Mouse (Mus musculus) testis, adult 2 months (tissue): ENCODE results near the gene AC131692.1. TPM values are rescaled to one million over a fixed set of nuclear protein-coding genes. Genes with fewer than 3 reads are reported as not detected.
"Not testable (repeated sequence)": the region's sequence is repeated elsewhere in the genome, so short reads cannot be mapped to it uniquely, and the experiment has no call there.

Experiments
- H3K27ac ChIP-seq: fragments of 200-500 bp; 2 replicates; pipeline ENCODE4 v1.5.1; 2012; ENCODE audit warnings: low read depth, low read length; ENCODE audit not compliant: control insufficient read depth, insufficient read depth
- H3K27me3 ChIP-seq: fragments of 200-500 bp; 2 replicates; pipeline ENCODE4 v1.6.1; 2012; ENCODE audit warnings: mild to moderate bottlenecking, low read length, moderate library complexity; ENCODE audit not compliant: control insufficient read depth, insufficient read depth
- H3K36me3 ChIP-seq: fragments of 200-500 bp; 2 replicates; pipeline ENCODE4 v1.6.1; 2012; ENCODE audit warnings: mild to moderate bottlenecking, low read length; ENCODE audit not compliant: control insufficient read depth, insufficient read depth
- H3K4me1 ChIP-seq: fragments of 200-500 bp; 2 replicates; pipeline ENCODE4 v1.6.1; 2012; ENCODE audit warnings: low read length; ENCODE audit not compliant: control insufficient read depth, insufficient read depth
- H3K4me3 ChIP-seq: fragments of 200-500 bp; 2 replicates; pipeline ENCODE4 v1.5.1; 2012; ENCODE audit warnings: low read depth, mild to moderate bottlenecking, low read length, moderate library complexity, mixed read lengths; ENCODE audit not compliant: control insufficient read depth
- CTCF ChIP-seq: fragments of 200-500 bp; IDR thresholded peaks from 2 replicates; pipeline ENCODE4 v1.5.1; 2012; ENCODE audit warnings: low read depth, mild to moderate bottlenecking, inconsistent platforms, low read length, moderate library complexity; ENCODE audit not compliant: control insufficient read depth, insufficient read depth, insufficient replicate concordance
- POLR2A ChIP-seq: fragments of 200-500 bp; IDR thresholded peaks from 2 replicates; pipeline ENCODE4 v1.6.1; 2012; ENCODE audit warnings: low read depth, mild to moderate bottlenecking, inconsistent platforms, low read length, moderate library complexity; ENCODE audit not compliant: control insufficient read depth
- polyA plus RNA-seq: library from polyadenylated mRNA; depleted of rRNA; stranded (reverse); fragments of >200 nt; gene quantifications from 2 replicates; pipeline ENCODE4 v1.2.3, GENCODE M21; 2012

The AC131692.1 gene
- polyA plus RNA-seq, 1 experiment, result 78.6 TPM

DNA sequence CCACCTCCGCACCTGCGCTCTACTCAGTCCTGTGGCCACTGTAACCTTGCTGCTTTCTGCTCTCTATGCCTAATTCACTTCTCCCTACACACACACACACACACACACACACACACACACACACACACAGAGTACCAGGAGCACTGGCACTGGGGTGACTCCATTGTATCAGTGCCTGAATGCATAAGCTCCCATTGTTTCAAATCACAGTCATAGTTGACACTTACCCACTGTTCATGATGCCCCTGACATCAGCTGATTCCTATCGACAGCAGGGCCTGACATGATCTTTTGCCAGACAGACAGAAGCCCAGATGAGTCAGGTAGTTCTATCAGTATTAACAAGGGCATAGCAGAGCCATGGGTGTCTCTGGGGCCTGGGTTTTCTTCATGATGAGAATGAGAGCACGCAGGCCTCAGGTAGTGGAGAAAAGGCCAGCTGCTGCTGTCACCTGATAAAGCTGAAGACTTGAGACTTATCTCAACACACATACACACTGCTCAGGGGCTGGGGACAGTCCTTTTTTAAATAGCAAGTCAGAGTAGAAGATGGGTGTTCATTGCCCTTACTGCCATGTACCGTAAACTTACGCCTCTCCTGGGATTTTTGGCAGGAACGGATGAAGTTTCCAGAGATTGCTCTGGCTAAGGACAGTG, 38.1 kb downstream of the AC131692.1 start:
- H3K27ac ChIP-seq, result no peak overlapping the region

DNA sequence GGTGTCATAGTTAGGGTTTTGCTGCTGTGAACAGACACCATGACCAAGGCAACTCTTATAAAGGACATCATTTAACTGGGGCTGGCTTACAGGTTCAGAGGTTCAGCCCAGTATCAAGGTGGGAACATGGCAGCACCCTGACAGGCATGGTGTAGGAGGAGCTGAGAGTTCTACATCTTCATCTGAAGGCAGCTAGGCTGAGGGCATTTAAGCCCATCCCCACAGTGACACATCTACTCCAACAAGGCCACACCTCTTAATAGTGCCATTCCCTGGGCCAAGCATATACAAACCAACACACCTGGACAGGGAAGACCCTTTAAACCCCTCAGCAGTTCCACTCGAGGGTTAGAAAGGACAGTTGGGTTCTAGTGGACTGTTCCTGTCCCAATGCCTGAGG, 39.0 kb downstream of the AC131692.1 start:
- H3K27ac ChIP-seq, H3K36me3 ChIP-seq, H3K4me1 ChIP-seq, H3K27me3 ChIP-seq, H3K4me3 ChIP-seq: not testable (repeated sequence)

More for the DNA sequence above, 38.1 kb downstream of the AC131692.1 start:
- TF ChIP-seq POLR2A, result no peak
- TF ChIP-seq CTCF, result no peak
- H3K4me1 ChIP-seq, result no peaks in the 10 kb centered on the region
- H3K36me3 ChIP-seq, result no peaks in the 10 kb centered on the region
- no peak overlapping the region for H3K4me3 ChIP-seq
- no peaks in the 10 kb centered on the region for H3K27me3 ChIP-seq

DNA sequence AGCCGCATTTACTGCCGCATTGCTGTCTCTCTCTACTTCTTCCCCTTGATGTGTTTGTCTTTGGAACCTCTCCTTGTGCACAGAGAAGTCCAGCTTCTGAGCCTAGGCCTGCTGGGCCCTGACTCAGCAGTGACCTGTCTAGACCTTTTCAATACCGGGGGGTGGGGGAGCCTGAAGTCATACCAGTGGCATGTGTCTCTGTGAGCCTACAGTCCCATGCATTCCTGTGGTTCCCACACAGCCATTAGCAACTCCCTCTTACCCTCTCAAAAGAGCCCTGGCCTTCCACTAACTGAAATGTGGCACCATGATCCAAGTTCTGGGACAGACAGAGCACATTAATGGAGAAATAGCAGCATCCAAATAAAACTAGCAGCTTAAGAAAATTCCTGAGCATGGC, 42.2 kb downstream of the AC131692.1 start:
- TF ChIP-seq POLR2A, result no peak
- no peak for TF ChIP-seq CTCF
- Histone ChIP-seq H3K36me3 (no peaks in the 10 kb centered on the region), H3K27ac (no peak overlapping the region), H3K4me1 (peaks cover 6% of the 10 kb centered on the region), H3K27me3 (no peaks in the 10 kb centered on the region), H3K4me3 (no peak overlapping the region)

DNA sequence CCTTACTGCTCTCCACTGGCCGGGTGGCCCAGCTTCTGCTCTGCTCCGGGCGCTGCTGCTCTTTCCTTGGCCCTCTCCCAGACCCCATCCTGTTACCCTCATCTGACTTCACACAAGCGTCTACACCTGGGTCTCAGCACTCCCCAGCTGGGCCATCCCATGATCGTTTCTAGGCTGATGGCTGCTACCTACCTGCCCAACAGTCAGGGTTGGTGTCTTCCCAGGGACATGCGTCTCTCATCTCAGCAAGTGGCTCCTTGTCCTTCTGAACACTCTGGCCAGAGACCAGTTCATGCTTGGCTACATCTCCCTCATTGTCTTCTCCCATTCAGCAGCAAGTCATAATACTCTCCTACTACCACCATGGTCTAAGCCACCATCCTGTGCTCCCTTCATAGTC, 45.5 kb downstream of the AC131692.1 start:
- Histone ChIP-seq H3K27me3 (no peaks in the 10 kb centered on the region), H3K4me3 (peak overlapping the region; percentile 97), H3K27ac (no peak overlapping the region), H3K4me1 (peaks cover 7% of the 10 kb centered on the region), H3K36me3 (no peaks in the 10 kb centered on the region)
- TF ChIP-seq CTCF (no peak), POLR2A (no peak)

DNA sequence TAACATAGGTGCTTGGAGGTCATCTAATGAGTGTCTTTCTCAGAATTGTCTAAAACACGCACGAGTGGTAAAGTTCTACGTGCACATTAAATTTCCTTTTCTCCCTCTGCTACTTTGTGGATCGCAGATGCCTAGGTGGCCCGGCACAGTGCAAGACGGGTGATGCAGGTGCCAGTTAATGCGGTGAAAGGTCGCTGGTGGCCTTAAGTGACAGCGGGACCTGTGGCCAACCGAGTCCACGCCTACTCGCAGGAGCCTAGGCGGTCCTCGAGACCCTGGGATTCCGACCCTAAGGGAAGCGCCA, 46.1 kb downstream of the AC131692.1 start:
- Histone ChIP-seq H3K27me3 (no peaks in the 10 kb centered on the region), H3K36me3 (no peaks in the 10 kb centered on the region), H3K27ac (peak overlapping the region; percentile 97), H3K4me1 (peaks cover 7% of the 10 kb centered on the region), H3K4me3 (peak overlapping the region; percentile 97)
- TF ChIP-seq POLR2A (no peak), CTCF (no peak)

DNA sequence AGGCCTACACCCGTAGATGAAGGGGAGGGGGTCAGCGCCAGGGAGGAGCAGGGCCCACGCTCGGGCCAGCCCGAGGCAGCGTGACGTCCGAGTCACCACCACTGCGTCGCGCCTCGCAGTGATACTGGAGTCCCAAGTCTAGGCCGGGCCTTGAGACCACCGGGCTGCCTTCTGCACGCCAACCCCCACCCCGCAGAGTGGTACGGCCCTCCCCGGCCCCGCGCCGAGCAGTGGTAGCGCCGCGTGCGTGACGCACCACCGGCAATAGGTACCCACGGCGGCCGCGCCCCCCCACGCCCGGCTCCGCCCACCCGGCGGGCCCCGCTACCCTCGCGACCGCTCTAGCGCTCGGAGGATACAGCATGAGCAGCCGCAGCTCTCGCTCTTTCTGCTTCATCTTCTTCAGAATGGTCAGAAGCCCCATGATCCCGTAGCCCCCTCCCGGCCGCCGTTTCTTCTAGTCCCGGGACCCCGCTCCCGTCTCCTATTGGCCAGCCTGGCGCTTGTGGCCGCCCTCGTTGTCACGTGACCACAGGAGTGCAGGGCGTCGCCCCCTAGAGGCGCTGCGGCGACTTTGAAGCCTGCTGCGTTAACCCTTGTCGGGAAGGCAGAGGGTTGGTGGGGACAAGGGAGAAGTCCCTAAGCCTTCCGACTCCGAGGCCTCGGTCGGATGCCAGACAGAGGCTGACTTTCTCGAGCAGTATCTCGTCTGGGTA, 46.6 kb downstream of the AC131692.1 start, which contains the start of gene Batf2:
Gene Batf2 (plus strand): TSS at position 306 of the 716 bp plus-strand sequence.
- Histone ChIP-seq H3K4me3 (peak within 1 kb of the TSS; percentile 97), H3K36me3 (no peaks in the 10 kb centered on the region), H3K27ac (peak within 1 kb of the TSS; percentile 97), H3K4me1 (peaks cover 7% of the 10 kb centered on the region), H3K27me3 (no peaks in the 10 kb centered on the region)
- TF ChIP-seq CTCF, result peak; percentile 74
- peak; percentile 73; the same call in 1 of the 2 replicates for TF ChIP-seq POLR2A

DNA sequence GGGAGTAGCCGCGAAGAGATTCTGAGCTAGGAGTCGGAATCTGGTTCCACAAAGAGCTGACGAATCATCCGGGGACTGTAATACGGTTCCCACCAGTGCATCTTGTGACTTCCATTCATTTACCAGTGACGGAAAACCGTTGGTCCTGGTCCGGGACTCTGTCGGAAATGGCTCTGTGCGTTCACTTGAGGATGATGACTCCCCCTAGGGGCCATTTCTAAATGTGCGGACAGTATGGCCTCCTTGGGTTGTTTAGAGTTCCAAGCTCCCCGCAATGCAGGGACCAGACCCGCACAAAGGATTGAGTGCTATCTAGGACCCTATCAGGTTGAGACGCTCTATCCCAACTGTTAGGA, 47.2 kb downstream of the AC131692.1 start, which contains the start of gene Arl2:
Gene Arl2 (minus strand): TSS at position 155 of the 356 bp plus-strand sequence.
- Histone ChIP-seq H3K36me3 (no peaks in the 10 kb centered on the region), H3K27ac (peak within 1 kb of the TSS; percentile 97), H3K4me1 (peaks cover 7% of the 10 kb centered on the region), H3K4me3 (peak within 1 kb of the TSS; percentile 97), H3K27me3 (no peaks in the 10 kb centered on the region)
- TF ChIP-seq POLR2A (no peak), CTCF (peak; percentile 54; the same call in 1 of the 2 replicates)
